Mouse (Mus musculus) lung, postnatal 0 days (tissue): ENCODE data around the gene Gm10964.

Source experiments
- CTCF ChIP-seq: IDR thresholded peaks from 2 replicates; pipeline ENCODE4 v1.5.1; 2016; ENCODE audit warnings: antibody characterized with exemption, mild to moderate bottlenecking
- EP300 ChIP-seq: IDR thresholded peaks from 2 replicates; pipeline ENCODE4 v1.6.1; 2016; ENCODE audit warnings: antibody characterized with exemption, mild to moderate bottlenecking, control low read depth

- TF ChIP-seq CTCF, result no peak
- peak; percentile 14; the same call in 1 of the 2 replicates for TF ChIP-seq EP300
Measured at GRCm38 (mm10) chr3:103771531-103772130, 32.5 kb downstream of the Gm10964 start.
